Mouse (Mus musculus) frontal cortex, postnatal 25 days (tissue): Measurements from ENCODE around the gene Asb16.

Experiments
- DNase-seq, 2 experiments: peaks; one replicate each; pipeline ENCODE4 v3.0.0; 2022; ENCODE audit warnings: low spot score in 2 of 2

Asb16 gene

DNA sequence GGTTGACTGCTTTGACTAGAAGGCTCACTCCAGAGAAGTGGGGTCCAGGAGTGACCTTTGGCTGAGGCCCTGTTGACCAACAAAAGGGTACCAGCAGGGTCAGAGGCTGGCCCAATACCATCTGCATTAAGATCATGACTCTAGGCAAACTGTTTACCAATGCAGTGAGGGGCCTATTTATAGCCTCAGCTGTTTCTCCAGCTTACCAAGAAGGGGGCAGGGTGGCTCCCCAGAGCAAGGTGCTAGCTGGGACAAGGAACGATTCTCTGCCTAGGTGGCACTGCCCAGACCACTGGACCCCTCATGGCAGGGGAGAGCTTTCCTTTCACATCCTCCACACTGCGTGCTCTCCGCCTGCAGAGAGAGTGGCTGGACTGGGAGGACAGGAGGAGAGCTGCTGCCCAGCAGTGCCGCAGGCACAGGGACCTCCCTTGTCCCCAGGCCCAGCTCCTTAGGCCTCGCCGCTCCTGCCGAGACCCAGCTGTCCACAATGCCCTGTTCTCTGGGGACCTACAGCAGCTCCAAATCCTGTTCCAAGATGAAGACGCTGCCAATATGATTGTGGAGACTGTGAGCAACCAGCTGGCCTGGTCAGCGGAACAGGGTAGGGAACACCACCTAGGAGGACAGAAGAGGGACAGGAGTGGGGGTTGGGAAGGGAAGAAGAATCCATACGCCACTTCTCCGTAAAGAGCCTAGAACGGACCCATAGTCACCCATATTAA is at the start of gene Asb16:
Asb16 (plus strand) TSS at position 224 of the 725 bp plus-strand sequence.
- DNase-seq = no peak

DNA sequence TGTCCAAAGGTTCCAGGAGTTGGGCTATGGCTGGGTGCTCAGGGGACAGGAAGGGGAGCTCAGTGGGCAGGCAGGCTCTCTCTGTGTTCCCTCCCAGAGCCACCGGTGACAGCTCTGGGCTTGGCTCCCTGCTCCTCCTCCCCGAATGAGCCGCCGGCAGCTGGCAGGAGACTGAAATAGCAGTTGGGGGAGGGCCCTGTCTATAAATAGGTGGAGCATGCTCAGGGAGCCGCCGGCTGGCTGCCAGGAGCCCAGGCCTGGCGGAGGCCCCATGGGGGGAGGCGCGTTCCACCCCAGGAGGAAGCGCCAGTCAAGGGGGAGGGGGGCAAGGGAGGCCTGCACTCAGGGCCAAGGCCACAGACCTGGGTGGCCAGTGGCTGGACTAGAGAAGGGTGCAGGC is 49.8 kb upstream of the Asb16 start:
- DNase-seq = peak; percentile 89 to 92

DNA sequence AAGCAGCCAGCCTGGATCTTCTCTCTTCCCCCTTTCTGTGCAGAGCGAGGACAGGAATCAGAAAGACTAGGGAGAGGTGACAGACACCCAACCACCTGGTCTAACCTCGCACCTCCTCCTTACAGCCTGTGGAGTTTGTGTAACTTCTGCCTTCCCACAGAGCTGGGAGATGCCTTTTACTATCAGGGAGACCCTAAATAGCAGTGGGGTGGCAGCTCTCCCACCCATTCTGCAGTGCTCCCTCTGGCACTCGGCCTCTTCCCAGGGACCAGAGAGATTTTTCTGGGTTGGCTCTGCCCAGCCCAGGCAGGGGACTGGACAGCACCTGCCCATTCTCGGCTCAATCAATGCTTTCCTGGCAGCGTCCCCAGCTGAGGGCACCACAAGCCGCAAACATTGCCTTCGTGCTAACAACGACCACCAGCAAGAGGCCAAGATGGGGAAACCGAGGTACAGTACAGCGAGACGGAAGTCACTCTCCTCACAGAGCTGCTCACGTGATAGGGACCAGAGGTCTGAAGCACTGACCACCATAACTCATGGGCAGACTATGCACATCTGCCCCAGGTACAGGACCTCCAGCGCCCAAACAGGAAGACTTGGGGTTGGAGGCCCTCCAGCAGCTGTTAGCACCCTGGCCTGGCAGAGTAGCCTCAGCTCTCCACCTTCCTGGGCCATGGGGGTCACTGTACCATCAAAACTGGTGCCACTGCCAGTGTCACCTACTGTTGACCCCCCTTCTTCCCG is 49.1 kb upstream of the Asb16 start:
- no peak for DNase-seq

DNA sequence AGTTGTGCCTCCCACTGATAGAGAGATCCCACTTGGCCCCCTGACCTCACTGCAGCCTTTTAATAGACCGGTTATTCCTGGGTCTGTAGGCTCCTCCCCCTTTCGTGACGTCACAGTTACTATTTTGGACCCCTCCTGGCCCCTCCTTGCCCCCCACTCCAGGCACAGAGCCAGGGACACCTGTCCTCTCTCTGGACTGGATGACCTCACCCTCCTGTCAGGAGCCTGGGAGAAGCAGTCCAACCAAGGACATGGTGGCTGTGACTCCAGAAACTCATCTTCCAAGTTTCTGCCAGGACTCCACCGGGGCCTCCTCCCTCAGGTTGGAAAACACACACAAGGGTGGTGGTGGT is 48.6 kb upstream of the Asb16 start:
- no peak for DNase-seq

DNA sequence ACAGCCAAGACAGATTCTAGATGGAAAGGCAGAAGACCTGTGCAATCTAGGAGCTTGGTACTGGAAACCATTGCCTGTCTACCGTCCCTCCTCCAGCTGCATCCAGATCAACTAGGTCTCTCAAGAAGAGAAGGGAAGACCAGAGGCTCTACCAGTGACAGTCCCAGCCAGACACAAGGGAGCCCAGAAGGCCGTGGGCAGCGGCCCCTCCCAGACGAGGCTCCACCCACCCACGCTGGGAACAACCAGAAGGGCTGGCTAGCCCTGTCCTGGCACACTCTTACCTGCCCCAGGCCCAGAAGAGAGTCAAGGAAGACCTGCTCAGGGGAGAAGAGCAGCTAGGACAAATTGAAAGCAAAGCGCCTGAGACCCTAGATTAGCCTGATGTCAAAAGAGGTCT is 48.1 kb upstream of the Asb16 start:
- no peak for DNase-seq

DNA sequence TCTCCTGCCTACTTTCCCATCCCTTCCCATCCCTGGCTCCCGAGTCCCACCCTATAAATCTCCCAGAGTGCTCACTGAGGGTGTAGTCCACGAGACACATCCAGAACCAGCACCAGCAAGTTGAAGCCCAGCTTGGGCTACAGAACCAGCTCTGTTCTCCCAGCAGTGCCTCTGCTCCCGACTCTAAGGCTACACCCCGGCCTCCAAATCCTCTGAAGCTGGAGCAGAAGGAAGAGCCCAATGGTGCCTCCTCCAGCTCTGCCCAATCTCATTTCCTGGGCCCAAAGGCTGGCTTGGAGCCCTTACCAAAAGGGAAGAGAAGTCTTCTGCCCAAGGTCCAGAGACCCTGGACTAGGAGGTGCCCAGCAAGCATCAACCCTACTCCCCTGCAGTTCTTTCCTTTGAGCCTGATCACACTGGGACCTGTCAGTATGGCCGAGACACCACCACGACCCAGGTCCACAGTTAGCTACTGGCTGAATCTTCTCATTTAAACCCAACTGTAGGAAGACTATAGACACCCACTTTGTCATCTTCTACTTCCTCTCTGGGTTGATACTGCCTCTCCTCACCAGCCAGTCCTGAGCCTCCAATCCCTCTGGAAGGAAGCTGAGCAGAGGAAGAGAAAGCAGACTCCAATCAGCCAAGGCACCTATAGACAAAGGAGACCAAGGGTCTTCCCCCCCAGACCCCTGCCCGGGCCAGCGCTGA is 47.1 kb upstream of the Asb16 start:
- DNase-seq = no peak

DNA sequence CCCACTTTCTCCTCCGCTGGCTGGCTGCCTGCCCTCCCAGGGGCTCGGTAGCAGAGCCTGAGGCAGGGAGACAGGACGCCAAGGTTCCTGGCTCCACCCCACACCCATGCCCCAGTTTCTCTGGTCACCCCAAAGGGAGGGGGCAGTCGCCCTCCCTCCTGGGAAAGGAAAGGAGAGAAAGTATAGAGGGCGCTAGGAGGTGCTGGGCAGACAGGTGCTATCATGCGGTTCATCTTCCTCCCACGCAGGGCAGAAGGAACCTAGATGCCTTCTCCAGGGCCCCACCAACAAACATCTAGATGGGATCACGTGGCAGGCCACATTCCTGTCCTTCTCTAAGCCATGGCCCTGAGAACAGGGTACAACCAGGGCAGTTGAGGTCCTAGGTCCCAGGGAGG is 46.6 kb upstream of the Asb16 start:
- no peak for DNase-seq

DNA sequence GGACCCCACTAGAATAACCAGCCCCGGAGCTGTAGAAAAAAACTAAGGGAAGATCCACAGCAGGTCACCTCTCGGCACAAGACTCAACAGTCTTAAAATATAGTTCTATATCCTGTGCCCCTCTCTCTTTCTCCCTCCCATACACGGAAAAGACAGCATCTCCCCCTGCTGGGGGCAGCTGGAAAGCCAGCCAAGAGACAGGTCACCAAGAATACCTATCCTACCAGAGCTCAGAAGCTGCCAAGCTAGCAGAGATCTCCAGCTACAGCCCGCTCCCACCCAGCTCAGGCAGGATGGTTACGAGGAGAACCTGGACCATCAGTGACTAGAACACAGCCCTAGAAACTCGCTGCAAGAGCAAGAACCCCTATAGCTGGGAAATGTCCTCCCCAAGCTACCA is 45.4 kb upstream of the Asb16 start:
- no peak for DNase-seq

DNA sequence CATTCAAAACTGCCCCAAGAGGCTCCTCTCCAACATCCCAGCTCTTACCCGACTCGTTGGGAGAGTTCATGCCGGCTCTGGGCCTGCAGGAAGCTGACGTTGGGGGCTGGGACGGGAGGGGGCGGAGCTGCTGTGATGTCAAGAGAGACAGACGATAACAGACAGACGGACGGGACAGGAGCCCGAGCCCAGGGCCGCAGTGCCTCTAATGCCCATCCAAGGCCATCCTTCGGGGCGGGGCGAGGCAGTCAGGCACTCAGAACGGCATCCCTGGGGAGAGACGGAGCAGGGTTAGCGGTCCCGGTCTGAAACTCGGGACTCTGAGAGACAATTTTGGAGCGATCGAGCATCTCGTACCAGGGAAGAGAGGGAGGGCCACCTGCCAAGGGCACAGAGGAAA is 43.9 kb upstream of the Asb16 start:
- DNase-seq = no peak

DNA sequence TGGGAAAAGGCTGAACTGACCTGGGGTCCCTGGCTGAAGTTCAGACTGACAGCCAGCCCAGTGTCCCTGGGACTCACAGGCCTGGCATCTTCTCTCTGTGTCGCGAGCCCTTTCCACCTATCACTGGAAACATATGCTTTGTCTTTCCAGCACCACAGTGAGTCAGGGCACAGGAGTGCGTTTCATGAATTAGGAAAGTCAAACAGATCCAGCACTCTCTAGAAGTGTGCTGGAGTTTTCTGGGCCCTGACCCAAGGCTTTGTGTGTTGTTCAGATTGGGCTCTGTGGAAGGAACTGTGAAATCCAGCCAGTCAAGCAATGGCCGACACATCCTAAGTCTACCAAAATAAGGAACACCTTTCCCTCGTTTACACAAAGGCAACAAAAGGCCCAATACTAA is 43.3 kb upstream of the Asb16 start:
- DNase-seq = no peak

DNA sequence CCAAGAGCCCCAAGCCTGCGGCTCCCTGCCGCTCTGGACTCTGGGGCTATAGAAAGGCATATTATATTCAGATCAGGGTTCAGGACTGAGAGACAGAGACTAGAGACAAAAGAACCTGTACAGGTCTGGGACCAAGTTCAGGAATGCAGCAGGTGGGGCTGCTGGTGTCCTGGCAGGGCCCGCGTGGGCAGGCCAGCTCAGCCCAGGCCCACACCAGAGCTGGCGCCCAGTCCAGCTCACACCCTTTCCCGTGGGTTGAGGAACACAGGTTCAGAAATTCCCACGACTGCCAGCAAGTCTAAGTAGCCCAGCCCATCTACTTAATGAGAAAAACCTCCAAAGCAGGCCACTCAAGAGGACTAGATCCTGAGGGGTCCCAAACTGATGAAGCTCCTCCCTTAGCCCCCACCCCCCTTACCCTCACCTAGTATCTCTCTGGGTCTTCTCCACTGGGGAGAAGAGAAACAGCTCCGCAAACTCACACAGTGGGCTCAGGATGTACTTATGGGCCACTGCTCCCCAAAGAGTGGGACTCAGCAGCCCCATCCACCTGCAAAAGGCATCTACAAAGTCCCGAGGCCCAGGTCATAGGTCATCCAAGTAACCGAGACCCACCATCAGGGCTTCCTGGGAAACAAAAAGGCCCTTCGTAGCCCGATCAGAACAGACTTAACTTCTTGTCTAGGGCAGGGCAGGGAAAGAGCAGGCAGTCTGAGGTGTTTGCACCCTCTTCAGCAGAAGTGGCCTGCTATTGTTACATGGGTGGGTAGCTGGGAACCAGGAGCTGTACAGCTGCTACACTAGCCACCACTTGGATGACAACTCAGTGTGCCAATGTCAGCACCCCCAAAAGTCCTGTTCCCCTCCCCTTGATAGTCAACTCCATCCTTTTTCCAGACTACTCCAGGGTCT is 42.2 kb upstream of the Asb16 start:
- DNase-seq = no peak

DNA sequence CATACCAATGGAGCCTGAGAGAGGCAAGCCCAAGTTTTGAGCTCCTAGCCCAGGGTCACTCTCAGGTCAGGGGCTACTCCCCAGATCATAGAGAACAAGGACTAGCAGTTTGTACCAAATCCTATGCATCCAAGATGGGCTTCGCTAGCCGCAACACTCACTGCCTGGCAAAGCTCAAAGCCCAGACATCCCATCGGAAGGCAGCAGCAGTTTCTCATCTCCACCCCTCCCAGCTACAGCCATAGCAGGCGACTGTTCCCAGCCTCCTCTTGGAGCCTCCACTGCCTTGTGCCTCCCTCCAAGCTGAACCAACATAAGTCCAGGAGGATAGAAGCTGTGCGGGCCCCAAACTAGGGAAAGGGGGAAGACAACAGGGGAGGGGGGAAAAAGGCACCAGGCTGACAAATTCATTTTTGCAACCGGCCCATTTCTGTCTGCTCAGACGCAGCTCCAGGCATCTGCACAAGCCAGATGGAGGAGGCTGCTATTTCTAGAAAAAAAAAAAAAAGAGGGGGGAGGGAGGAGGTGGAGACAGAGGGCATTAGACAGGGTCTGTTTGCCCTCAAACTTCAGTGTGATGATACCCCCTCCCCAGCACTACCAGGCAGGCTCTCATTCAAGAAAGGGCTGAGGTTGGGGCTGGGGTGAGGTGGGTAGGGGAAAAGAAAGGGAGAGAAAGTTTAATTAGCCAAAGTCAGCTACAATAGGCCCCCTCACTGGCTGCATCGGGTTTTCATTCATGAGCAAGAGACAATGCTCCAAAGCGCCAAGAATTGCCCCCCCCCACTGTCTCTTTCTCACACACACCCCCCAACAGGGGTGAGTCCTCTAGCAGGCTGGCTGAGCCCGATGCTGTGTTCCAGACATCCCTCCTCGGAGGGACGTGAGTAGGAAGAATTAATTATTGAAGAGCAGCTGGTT is 41.0 kb upstream of the Asb16 start:
- no peak for DNase-seq

DNA sequence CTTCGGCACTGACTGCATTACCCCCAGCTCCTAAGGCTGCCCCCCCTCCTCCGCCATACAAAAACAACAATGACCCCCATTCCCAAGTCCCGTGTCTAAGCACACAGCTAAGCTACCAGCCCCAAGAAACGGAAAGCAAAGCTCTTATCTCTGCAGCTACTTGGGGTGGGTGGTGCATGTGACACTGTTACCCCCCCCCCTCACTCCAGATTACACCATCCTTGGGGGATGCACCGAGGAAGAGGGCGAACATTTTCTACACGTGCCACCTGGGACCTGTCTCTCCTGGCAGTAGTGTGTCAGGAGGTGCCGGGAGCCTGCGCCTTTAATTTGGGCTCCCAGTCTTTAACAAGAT is 40.4 kb upstream of the Asb16 start:
- no peak for DNase-seq

DNA sequence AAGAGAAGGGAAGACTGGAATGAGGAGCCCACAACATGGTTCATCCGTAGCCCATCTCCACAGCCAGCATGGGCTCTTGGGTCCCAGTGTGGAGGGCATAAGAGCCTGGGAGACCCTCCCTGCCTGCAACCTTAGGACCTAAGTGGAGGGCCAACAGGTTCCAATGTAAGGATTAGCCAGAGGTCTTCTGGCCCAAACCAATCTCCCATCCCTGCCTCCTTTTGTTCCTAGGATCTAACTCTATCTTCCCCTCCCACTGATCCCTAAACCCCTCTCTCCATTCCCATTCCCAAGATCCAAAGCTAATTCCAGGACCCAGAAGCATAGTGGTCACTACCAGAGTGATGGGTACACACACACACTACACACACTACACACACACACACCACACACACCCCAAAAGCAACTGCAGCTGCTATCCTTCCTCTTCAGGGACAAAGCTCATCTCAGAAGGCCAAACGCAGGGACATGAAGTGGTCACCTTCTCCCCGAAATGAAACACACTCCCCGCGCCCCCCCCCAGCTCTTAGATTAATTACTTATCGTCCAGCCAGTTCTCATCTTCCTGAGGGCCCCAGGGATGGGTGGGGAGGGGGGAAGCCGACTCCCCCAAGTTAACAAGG is 39.8 kb upstream of the Asb16 start:
- no peak for DNase-seq

DNA sequence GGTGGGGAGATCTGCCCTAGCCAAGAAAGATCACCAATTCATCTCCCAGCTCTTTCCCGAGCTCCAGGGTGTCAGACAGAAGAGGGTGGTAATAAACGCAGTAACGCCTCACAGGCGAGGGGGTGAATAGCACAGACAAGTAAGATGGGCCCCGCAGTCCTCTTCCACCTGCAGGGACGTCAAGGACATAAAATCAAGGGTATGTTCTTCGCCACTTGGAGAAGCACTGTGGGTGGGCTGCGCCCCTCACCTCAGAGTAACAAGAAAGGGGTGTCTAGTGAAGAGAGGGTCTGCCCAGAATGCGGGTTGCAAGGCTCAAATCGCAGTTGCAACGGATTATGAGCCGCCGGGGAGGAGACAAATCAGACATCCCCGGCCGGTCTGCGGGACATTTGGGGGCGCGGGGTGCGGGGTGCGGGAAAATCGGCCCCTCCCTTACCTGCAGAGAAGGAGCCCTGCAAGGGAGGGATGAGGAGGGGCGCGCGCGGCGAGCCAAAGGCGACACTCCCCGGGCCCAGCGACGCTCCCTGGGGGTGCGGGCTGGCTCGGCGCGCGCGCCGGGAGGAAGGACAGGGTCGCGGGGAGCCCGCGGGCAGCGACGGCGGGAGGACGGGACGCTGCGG is 39.1 kb upstream of the Asb16 start:
- no peak for DNase-seq

DNA sequence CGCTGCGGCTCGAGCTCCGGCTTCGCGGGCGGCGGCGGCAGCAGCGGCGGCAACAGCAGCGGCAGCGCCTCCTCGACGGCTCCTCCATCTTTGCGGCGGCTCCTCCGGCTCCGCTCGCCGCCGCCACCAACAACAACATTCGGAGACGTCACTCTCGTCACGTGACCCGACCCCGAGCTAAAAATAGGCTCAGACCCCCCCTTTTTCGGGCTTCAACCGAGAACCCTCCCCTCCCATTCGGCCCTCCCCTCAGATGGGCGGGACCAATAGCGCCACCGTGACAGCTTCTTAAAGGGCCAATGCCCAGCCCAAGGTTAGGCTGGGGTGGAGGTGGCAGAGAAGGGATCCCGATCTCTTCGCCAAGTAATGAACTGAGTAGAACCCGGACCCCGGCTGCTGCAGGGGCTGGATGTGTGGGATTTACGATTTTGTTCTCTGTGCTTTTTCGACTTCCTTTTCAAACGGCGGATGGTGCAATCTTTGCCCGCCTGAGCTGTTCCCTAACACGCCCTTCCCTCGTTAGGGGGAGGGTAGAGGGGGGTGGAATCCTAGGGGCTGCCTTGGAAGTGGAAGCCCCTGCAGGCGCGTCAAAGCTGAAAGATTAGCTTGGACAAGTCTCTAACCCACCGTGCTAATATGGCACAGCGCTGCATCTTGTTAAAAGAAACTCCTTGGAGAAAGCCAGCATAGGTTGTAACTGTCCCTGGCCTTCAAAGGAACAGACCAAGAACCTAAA is 38.4 kb upstream of the Asb16 start, which contains the start of gene Hdac5:
Hdac5 (minus strand) TSS at position 161 of the 736 bp plus-strand sequence.
- DNase-seq = peak; percentile 93 to 94

DNA sequence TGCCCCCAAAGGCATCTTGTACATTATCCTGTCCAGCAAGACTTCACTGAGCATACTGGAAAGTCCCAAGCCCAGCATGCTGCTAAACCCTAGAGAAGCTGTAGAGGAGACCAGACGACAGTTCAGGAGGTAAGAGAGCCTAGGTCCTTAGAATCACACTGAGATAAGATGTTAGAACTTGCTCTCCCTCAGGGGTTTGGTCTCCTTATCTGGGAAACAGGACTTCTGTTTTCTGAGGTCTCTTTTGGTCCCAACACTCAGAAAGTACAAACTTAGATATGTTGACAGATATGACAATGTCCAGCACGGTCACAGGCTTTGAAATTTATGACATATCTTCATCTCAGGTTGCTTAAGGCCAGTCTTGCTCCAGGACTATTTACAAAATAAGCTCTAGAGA is 32.5 kb upstream of the Asb16 start:
- DNase-seq = no peak

DNA sequence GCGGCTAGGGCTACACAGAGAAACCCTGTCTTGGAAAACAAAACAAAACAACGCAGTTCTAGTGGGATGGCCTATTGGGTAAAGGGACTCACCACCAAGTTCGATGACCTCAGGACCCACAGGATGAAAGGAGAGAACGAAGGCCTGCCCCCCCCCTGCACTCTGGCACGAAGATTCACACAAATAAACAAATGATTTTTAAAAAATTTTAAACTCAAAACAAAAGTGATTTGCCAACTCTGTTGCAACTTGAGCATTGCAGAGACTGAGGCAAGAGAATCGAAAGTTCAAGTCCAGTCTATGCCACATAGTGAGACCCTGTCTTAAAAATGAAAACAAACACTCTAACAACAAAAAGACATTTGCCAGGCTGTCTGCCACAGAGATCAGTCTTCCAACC is 27.9 kb upstream of the Asb16 start:
- no peak for DNase-seq

DNA sequence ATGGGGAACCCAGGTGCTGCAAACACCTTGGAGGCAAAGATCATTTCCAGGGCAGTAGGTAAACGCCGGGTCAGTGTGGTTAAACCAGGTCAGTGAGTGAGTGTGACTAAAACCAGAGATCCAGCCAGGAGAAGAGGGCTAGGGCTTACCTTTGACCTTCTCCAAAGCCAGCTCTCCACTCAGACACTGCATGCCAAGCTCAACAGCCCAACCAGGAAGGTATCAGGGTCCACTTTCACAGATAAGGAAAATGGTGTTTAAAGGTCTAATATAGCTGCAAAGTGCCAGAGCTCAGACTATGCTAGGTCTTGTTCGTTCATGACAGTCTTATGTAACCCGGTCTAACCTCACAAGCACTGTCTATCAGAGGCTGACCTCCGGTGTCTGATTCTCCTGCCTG is 27.3 kb upstream of the Asb16 start:
- no peak for DNase-seq
